Mouse (Mus musculus) brain, adult 2 months (tissue): ENCODE data around the gene Inpp4b.

Experiments
- DNase-seq: peaks from one replicate; pipeline ENCODE4 v3.0.0; 2011; ENCODE audit warnings: low read depth, low spot score

Gene Inpp4b

GRCm38 (mm10) chr8:81703571-81704365 lies 361.4 kb downstream of the Inpp4b start:
- DNase-seq, result no peak

- DNase-seq, result peak; percentile 90
These were observed 365.1 kb downstream of the Inpp4b start for GRCm38 (mm10) chr8:81707436-81707835.

GRCm38 (mm10) chr8:81731332-81731731 lies 389.0 kb downstream of the Inpp4b start:
- no peak for DNase-seq

GRCm38 (mm10) chr8:81735655-81736054 lies 393.3 kb downstream of the Inpp4b start:
- DNase-seq, result no peak

GRCm38 (mm10) chr8:81736103-81736502 lies 393.7 kb downstream of the Inpp4b start:
- DNase-seq, result no peak

- DNase-seq, result no peak
These were observed 400.2 kb downstream of the Inpp4b start for GRCm38 (mm10) chr8:81742588-81742987.

- DNase-seq, result no peak
These were observed 400.7 kb downstream of the Inpp4b start for GRCm38 (mm10) chr8:81743040-81743439.

GRCm38 (mm10) chr8:81745439-81745838 lies 403.1 kb downstream of the Inpp4b start:
- no peak for DNase-seq

GRCm38 (mm10) chr8:81751159-81751558 lies 408.8 kb downstream of the Inpp4b start:
- DNase-seq, result no peak

- DNase-seq, result peak; percentile 42
These were observed 414.3 kb downstream of the Inpp4b start for GRCm38 (mm10) chr8:81756663-81757062.

- DNase-seq, result peak; percentile 24
These were observed 415.3 kb downstream of the Inpp4b start for GRCm38 (mm10) chr8:81757580-81758144.

GRCm38 (mm10) chr8:81761466-81761865 lies 419.1 kb downstream of the Inpp4b start:
- DNase-seq, result no peak

GRCm38 (mm10) chr8:81766033-81766432 lies 423.7 kb downstream of the Inpp4b start:
- DNase-seq, result no peak

GRCm38 (mm10) chr8:81767411-81768312 lies 425.3 kb downstream of the Inpp4b start:
- peak; percentile 49 for DNase-seq

- DNase-seq, result no peak
These were observed 425.9 kb downstream of the Inpp4b start for GRCm38 (mm10) chr8:81768313-81768675.

- no peak for DNase-seq
These were observed 426.5 kb downstream of the Inpp4b start for GRCm38 (mm10) chr8:81768731-81769445.

- no peak for DNase-seq
These were observed 428.4 kb downstream of the Inpp4b start for GRCm38 (mm10) chr8:81770603-81771276.

GRCm38 (mm10) chr8:81772855-81773254 lies 430.5 kb downstream of the Inpp4b start:
- DNase-seq, result no peak

GRCm38 (mm10) chr8:81773305-81773965 lies 431.1 kb downstream of the Inpp4b start:
- no peak for DNase-seq

- DNase-seq, result no peak
These were observed 431.7 kb downstream of the Inpp4b start for GRCm38 (mm10) chr8:81774010-81774409.
